Mouse (Mus musculus) common myeloid progenitor, adult 5-6 weeks (primary cell): Measurements from ENCODE around the gene Higd1c. TPM values are rescaled to one million over a fixed set of nuclear protein-coding genes. Genes with fewer than 3 reads are reported as not detected.
"Not testable (repeated sequence)": the region's sequence is repeated elsewhere in the genome, so short reads cannot be mapped to it uniquely, and the experiment has no call there.

Source experiments
- ATAC-seq: replicated peaks from 2 replicates; pipeline ENCODE4 v1.8.0; 2016; ENCODE audit warnings: low read depth, mild to moderate bottlenecking, moderate TSS enrichment, inconsistent platforms; ENCODE audit not compliant: poor library complexity, severe bottlenecking
- total RNA-seq: library from RNA; stranded (forward); fragments of 200-1000, 187-1606 nt; gene quantifications from 2 replicates; pipeline ENCODE4 v1.2.3, GENCODE M21; 2017

Higd1c gene
- total RNA-seq, 1 experiment from 2014 or later: not detected

DNA sequence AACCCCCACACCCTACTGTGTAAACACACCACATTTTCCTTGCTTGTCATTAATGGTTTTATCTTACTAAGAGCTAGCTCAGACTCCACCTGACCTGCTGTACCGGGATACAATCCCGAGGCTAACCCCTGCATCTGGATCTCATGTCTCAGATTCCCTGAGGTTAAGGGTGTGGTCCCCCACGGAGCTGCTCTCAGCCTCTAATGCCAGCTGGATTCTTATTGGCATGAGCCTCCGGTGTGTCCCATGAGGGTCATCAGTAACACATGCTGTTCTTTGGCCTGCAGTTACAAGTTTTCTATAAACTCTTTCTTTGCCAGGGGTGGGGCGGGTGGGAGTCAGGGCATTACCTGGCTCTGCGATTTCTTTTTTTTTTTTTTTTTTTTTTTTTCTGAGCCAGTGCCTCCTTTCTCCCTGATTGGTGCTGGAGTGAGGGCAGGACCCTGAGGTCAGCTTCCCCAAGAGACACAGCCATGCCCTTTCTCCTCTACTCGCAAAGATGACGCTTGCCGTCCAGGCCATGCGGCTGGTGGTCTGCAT is 11.6 kb upstream of the Higd1c start, which contains the start of the genes Methig1 and Mettl7a2:
Methig1 (plus strand) TSS at position 439 of the 540 bp plus-strand sequence.
Mettl7a2 (plus strand) TSS at position 490 of the 540 bp plus-strand sequence.
- no peak for ATAC-seq

DNA sequence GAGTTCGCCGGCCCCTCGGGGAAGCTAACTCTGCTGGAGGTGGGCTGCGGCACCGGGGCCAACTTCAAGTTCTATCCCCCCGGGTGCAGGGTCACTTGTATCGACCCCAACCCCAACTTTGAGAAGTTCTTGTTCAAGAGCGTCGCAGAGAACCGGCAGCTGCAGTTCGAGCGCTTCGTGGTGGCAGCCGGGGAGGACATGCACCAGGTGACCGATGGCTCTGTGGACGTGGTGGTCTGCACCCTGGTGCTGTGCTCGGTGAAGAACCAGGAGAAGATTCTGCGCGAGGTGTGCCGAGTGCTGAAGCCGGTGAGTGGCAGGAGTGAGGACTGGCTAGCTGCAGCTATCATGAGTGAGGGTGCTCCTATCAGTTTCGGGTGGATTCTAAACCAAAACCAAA is 10.9 kb upstream of the Higd1c start:
- ATAC-seq: not testable (repeated sequence)

DNA sequence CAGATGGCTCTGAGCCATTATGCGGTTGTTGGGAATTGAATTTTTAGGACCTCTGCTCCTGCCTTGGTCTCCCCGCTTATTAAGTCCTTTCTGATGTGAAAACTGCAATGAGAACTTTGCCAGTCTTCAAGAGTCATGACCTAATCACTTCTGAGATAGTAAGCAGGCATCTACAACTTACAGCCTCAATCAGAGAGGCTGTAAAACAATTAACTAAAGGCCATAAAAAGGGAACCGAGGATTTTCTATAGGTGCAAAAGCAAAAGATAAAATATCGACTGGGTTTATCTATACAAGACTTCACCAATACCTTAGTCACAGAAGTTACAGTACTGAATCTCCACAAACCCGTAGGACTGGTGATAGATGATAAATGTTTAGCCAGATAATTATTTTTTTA is 8.5 kb upstream of the Higd1c start:
- no peak for ATAC-seq

DNA sequence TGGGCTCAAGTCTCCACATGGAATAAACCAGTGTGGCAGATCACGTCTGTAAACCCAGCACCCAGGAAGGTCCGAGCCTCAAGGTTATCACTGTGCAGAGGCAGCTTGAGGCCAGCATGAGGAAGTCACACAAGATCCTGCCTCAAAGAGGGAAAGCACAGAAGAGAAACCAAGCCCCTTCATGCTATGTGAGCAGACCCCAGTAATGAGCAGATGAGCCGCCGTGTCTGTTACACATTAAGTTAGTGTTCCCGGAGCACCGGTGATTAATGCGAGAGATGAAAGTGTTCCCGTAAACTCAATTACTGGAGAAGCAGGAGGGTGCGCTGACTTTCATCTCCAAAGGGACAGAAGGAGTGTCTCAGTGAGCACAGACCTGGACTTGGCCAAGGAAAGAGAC is 1.6 kb downstream of the Higd1c start:
- not testable (repeated sequence) for ATAC-seq

DNA sequence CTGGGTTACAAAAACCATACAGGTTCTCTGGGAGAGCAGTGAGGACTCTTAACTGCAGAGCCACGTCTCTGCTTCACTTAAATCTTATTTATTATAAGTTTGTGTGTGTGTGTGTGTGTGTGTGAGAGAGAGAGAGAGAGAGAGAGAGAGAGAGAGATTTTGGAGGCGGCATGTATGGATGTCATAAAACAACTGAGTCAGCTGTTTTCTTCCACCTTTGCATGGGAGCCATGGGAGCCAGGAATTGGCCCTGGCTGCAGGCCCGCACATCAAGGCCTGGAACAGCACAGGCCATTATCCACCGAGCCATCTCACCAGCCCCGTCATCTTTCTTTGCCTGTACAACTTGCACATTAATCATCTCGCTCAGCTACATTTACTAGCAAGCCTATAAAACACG is 2.8 kb downstream of the Higd1c start:
- ATAC-seq: no peak

DNA sequence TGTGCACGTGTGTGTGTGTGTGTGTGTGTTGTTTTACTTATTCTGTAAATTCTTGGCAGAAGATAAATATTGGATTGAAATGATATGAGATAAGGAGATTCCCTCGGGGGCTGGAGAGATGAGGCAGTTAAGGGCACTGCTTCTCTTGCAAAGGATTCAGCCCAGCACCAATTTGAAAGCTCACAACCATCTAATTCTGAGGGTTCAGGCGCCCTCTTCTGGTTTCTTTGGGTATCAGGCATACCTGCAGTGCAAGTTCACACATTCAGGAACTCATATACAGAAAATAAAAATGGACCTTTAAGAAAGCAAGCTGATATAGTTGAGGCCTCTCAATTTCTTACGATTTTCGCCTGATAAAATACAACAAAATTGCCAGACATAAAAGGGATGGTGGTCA is 10.7 kb downstream of the Higd1c start:
- peak; percentile 43; the same call in 1 of the 2 replicates for ATAC-seq

DNA sequence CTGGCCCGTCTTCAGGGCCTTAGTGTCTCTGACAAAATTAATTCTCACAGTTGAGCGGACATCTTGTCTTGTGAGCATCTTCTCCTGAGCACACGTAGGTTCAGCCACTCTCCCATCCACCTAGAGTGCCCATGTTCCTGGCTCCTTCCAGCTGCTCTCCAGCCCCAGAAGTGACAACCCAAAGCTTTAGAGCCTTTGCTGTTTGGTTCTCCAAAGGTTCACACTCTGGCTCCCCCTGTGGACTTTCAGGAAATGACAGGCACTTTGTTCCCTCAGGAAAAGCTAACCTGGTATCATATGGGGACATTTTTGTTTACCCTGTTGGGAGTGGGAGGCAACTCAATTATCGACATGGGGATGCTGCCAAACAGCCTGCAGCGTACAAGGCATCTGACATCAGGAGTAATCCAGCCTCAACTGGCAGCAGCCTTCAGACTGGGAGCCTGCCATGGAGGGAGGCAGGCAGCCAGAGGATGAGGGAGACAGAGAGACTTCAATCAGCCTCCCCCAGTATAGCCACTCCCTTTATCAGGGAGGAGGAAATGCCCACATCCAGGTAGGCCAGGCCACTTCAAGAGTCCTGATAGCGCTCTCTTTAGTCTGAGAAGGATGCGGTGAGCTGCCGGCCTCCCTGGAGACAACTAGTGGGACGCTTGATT is 13.6 kb downstream of the Higd1c start:
- peak; percentile 84 for ATAC-seq

DNA sequence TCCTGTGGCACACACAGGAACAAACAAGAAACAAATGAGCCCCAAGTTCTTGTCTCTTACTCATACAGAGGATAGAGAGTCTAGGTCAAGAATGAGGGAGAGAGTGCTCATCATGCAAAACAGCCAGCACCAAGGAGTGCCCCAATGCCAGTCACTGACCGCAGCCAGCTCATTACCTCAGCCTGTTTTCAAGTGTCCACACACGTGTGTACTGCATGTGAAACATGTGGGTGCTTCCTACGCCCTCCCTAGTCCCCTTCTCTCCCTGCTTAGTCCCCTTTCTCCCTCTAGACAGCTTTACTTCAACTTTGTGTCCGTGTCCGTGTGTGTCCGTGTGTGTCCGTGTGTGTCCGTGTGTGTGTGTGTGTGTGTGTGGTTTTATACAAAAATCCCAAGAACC is 15.3 kb downstream of the Higd1c start:
- no peak for ATAC-seq

DNA sequence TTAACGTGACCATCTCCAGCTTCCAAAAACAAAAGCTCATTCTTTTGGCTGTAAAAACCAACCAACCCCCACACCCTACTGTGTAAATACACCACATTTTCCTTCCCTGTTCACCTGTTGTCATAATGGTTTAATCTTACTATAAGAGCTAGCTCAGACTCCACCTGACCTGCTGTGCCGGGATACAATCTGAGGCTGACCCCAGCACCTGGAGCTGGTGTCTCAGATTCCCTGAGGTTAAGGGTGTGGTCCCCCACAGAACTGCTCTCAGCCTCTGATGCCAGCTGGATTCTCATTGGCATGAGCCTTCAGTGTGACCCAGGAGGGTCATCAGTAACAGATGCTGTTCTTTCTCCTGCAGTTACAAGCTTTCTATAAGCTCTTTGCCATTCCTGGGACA is 15.8 kb downstream of the Higd1c start:
- no peak for ATAC-seq

DNA sequence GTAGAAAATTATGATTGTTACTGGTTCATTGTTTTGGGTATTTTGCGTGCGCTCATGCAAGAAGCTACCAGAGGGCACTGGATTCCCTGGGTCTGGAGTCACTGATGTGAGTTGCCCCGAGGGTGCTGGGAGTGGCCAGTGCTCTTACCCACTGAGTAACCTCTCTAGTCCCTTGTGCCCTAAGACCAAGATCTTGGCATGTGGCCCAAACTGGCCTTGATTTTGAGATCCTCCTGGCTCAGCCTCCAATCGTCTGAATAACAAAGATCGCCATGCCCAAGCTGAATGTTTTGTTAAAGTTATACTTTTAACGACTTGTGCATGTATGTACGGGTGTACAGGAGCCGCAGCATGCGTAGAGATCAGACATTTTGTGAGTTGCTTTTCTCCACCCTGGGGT is 21.4 kb downstream of the Higd1c start:
- ATAC-seq: no peak

DNA sequence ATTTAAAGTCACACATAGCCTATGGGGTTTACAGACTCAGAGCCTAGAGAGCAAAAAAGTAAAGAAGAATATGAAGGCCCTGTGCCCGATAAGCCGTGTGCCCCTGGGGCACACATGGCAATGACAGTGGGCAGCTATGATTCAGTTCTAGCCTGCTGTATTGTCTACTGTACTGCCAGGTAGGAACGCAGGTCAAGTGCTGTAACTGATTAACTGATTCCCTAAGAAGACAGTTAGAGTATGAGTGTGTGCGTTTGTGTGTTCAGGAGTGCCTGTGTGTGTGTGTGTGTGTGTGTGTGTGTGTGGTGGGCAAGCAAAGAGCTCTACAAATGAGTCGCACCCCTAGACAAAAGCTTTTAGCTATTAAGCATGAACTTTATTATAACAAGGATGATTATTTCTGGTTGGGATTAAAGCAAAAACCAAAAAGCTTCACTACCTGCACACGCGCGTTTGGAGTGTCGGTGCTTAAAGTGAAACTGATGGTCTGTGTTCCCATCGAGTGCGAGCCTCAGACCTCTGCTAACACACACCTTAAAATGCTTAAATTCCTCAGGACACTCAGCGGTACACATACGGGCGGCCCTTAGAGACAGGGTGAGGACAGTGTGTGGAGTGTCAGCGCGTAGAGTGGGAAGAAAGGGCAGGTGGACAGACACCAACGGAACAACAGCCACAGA is 23.3 kb downstream of the Higd1c start:
- no peak for ATAC-seq

DNA sequence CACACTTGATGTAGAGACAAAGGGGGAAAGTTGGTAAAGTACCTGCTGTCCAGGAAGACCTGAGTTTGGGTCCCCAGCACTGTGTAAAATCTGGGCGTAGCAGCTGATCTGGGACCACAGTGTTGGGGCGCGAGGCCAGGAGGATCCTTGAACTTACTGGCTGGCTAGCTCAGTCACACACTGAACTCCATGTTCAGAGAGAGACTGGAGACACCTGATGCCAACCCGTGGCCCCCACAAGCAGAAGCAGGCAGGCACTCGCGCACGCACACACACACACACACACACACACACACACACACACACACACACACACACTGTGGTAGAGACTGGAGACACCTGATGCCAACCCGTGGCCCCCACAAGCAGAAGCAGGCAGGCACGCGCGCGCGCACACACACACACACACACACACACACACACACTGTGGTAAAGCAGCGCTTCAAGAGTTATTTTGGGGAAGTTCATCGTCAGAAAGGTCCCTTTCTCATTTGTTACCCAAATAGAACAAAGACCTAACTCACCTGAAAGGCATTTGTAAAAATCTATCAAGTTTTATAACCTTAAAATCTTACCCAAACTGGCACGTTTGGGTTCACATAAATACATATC is 24.0 kb downstream of the Higd1c start:
- peak; percentile 58 for ATAC-seq

DNA sequence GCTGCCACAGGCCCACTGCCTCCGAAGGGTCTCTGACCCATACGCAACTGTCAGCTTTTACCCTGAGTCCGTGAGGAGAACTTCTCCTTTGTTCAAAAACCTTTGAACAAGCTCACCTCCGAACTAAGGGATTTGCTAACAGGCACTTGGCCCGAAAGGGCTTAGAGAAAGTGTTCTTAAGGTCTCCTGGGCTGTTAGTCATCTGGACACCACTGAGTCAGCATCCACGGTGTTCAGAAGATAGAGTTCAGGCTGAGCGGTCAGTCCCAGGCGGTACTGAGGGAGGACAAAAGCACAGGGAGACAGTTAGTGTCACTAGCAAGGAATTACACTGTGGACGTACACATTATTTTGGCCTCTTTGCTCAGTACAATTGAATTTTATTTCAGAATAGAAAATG is 24.5 kb downstream of the Higd1c start:
- ATAC-seq: no peak

DNA sequence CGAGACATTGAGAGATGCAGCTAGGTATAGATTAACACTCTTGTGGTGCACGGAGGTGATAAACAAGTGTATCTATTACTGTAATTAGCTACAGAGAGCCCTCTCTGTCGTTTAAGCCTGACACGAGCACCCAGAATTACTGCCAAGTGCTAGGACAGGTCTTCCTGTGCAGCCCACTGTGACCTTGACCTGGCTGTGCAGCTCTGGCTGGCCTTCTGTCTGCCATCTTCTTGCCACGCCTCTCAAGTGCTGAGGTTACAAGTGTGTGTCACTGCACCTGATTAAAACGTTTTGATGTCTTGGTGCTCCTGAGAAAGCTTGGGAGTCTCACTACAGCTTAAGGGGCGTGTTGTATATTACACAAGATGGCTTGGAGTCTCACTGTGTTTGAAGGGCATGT is 26.7 kb downstream of the Higd1c start:
- ATAC-seq: no peak

DNA sequence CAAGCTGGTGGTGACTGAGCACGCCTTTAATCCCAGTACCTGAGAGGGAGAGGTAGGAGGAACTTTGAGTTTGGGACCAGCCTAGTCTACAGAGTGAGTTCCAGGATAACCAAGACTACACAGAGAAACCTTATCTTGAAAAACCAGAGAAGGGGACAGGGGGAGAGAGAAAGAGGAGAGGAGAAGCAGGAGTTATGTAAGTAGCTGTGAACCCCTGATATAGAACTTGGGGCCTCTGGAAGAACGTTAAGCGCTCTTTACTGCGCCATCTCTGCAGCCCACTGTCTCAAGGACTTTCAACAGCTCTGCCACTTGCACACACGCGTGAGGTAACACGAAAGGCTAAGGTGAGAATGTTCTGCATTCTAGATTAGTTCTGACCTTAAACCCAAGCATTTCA is 27.3 kb downstream of the Higd1c start:
- no peak; the same call in 1 of the 2 replicates for ATAC-seq

DNA sequence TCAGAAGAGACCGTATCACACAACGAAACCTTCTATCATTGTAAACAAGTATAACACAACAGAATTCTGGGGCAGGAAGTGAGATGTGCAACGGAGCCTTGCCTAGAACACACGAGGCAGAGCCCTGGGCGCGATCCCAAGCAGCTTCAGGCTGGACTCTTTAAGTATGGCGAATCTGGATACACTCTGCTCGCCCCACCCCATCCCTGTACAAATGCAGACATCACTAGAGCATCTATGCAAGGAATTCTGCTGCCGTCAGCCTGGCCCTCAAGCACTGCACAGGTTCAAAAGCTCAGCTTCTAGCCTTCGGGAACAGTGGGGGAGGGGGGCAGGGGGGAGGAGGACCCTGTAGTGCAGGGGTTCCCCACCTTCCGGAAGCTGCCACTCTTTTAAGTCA is 28.7 kb downstream of the Higd1c start:
- no peak for ATAC-seq

DNA sequence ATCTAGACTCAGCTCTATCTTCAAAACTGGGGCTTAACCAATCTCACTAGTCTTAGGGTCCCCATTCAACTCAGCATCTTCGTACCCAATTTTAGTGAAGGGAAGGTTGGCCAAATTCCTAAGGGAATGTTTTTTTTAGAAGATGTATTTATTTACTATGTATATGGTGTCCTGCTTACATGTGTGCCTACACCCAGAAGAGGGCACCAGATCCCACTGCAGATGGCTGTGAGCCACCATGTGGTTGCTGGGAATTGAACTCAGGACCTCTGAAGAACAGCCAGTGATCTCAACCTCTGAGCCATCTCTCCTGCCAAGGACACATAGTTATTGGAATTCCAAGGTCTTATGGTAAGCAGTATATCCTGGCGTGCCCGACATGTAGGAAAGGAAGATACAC is 31.2 kb downstream of the Higd1c start:
- ATAC-seq: no peak

DNA sequence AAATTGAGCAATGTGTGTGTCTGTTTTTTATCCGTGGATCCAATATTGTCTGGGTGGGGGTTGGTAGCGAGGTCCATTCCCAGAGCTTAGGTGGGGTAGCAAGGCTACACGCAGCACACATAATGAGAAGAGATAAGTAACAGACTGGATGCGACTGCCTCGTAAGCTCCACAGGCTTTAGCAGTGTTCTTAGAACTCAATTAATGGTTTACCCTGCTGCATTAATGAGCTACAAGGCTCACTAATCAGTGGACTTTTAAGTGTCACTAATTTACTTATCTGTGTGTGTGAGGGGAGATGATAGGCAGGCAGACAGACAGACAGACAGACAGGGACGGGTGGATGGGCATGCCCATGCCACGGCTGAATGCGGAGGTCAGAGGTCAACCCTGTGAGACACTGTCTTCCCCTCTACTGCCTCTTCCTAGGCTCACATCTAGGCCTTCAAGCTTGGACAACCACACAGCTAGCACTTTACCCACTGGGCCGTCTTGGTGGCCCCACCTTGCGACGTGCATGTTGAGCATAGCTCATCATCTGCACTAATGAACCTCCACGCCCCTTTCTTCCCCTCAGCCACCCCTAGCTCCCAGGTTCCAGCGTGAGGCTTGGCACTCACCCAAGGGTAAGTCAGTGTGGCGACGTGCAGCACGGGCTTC is 36.4 kb downstream of the Higd1c start:
- ATAC-seq: no peak

DNA sequence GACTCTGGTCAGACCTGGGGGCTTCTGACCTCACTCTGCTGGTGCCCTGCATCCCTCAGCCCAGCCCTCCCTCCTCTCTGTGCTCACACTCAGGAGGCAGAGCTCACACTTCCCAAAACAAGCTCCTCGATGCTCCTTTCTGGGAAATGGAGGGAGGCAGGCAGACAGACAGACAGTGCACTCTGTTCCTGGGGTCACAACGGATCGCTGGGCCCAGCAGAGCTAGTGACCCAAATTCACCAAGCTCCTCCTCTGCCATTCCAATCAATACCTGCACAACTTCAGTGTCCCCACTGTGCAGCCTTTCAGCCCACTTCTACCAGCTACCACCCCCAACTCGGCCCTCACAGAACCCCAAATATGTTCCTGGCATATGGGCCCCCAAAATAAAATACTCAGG is 37.5 kb downstream of the Higd1c start:
- ATAC-seq: no peak

DNA sequence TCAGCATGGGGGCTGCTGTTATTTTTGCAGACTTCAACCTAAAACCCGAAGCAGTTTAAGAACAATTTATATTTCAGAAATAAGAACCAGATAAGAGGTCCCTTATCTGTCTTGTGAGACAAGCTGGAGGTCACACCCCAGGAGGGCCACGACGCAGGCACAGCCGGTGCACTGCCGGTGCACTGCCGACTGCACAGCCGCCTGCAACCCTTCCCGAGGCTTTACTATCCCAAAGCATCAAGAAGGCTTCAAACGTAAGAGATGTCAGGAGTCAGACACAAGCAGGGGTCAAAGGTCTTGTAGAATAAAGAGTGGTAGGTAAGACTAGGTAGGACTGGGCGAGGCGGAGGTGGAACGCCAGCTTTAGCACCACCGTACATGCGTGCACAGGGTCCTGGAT is 38.0 kb downstream of the Higd1c start:
- no peak for ATAC-seq

DNA sequence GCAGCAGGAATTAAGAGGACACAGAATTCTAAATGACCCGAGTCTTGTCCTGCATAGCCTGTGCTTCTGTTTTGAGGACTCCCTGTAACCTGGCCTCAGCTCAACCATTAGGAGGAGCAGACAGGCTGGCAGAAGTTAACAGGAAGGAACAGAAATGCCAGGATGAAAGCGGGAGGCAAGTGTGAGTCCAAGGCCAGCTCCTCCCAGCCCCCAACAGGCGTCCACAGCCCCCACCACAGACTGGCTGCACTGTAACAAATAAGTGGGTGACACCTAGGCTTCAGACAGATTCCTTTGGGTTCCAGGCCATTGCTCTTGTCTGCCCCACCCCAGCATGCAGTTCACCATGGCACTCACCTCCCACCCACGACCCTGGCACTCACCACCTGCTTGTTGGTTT is 38.5 kb downstream of the Higd1c start:
- no peak for ATAC-seq
